Mouse (Mus musculus) liver, embryonic 14.5 days (tissue): ENCODE measurements around the gene Edf1.

ENCODE experiments used
- CTCF ChIP-seq: IDR thresholded peaks from 2 replicates; pipeline ENCODE4 v1.5.1; 2016; ENCODE audit warnings: antibody characterized with exemption, low read depth, control low read depth
- EP300 ChIP-seq: IDR thresholded peaks from 2 replicates; pipeline ENCODE4 v1.6.1; 2016; ENCODE audit warnings: antibody characterized with exemption, low read depth

- TF ChIP-seq CTCF = no peak
- no peak for TF ChIP-seq EP300
Measured at GRCm38 (mm10) chr2:25602526-25602925, 44.9 kb downstream of the Edf1 start.
